Mouse (Mus musculus) heart, adult 2 months (tissue): ENCODE results near the gene Pds5a.

Source experiments
- CTCF ChIP-seq: fragments of 200-600 bp; IDR thresholded peaks from 2 replicates; pipeline ENCODE4 v1.8.1; 2022; ENCODE audit warnings: antibody characterized with exemption, mild to moderate bottlenecking, moderate library complexity
- EP300 ChIP-seq: fragments of 200-500 bp; IDR thresholded peaks from 2 replicates; pipeline ENCODE4 v1.6.1; 2011; ENCODE audit warnings: low read depth, low read length, control low read depth; ENCODE audit not compliant: insufficient read depth

DNA sequence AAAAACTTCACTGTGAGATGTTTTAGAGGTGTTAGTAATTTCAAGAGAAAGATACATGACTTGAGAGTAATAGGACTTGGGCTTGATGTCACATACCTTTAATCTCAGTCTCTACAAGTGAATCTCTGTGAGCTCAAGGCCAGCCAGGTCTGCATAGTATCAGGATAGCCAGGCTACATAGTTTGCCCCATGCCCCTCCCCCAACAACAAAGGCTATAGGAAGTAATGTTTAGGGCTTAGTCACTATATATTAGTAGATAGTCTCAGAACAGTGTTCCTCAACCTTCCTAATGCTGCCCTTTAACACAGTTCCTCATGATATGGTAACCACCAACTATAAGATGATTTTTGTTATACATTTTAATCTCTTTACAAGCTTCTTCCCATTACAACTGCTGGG is 141.0 kb downstream of the Pds5a start:
- no peak for TF ChIP-seq EP300
- TF ChIP-seq CTCF, result no peak
